Mouse (Mus musculus): ENCODE data around the gene Chl1. TPM values are rescaled to one million over a fixed set of nuclear protein-coding genes. Genes with fewer than 3 reads are reported as not detected.

Chl1 gene
- 15.3 and 16.3 TPM in 2 replicates for polyA plus RNA-seq (2015; fragmentation: Nextera tagmentation; extraction: Ambion mirVana)

DNA sequence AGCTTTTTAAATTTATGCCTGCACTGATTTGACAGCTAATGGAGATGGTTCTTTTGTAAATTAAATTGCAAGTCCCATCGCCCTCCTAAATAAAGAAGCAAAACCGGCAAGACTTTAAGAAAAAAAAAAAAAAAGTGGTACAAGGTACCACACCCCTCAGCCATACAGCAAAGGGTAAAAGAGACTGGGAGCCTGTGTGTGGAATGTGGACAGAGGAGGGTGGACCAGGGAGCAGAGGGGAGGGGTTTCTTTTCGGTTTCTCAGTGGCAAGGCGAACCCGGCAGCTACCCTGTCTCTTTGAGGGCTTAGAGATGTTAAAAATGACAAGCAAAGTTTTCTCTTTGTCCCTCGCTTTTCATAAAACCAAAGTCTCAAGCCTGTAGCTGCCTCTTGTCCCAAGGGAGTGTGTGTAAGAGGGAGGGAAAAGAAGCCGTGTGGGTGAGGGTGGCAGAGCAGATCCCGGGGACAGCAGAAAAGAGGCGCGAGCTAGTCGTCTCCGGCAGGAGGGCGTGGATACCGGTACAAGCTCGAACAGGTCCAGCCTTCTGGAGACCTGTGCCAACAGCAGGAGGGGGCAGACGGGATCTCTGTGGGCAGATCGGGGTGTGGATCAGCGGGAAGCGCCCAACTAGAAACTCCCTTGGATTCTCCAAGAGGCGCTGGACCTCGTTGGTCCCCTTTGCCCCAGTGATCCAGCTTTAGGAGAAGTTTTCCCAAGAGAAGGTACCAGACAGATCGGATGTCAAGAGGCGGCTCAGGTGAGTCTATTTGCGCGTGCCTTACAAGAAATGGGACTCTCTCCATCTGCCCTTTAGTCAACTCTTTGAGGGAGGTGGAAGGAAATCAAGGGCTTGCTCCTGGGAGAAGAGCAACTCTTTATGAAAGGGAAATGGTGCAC is at the start of gene Chl1:
TSS of gene Chl1 (plus strand) at position 195 of the 898 bp plus-strand sequence.
- H3K4me2 ChIP-seq (replicated peaks; ENCODE audit: low read depth) = peak within 1 kb of the TSS; percentile 55
- no peaks in the 10 kb centered on the region for H3K4me1 ChIP-seq (replicated peaks; ENCODE audit: control insufficient read depth, insufficient read depth)
- peak; percentile 64; the same call in 1 of the 2 replicates for ATAC-seq (ENCODE audit: low FRiP score, low TSS enrichment)
- H3K36me3 ChIP-seq (ENCODE audit: control insufficient read depth, insufficient read depth, low read length) = no peaks in the 10 kb centered on the region
- H3K4me3 ChIP-seq (ENCODE audit: low read depth, low read length) = peak within 1 kb of the TSS; percentile 39
- DNase-seq (ENCODE audit: low spot score) = peak; percentile 38
- no peak for TF ChIP-seq EP300 (optimal IDR thresholded peaks at IDR 0.05)
- no peak for TF ChIP-seq CTCF (IDR thresholded peaks at IDR 0.05; ENCODE audit: low read depth)
- no peaks in the 10 kb centered on the region for H3K9me3 ChIP-seq (ENCODE audit: control insufficient read depth, low read length)
- H3K27ac ChIP-seq (replicated peaks) = peak within 1 kb of the TSS; percentile 61; the same call in 1 of the 2 replicates
- H3K9ac ChIP-seq (ENCODE audit: low read length) = peak within 1 kb of the TSS; percentile 31; the same call in 1 of the 2 replicates
- no peaks in the 10 kb centered on the region for H3K27me3 ChIP-seq (ENCODE audit: control insufficient read depth, insufficient read depth, low read length)
- WGBS = 2% methylated on average over 25 of the region's 25 CpGs

DNA sequence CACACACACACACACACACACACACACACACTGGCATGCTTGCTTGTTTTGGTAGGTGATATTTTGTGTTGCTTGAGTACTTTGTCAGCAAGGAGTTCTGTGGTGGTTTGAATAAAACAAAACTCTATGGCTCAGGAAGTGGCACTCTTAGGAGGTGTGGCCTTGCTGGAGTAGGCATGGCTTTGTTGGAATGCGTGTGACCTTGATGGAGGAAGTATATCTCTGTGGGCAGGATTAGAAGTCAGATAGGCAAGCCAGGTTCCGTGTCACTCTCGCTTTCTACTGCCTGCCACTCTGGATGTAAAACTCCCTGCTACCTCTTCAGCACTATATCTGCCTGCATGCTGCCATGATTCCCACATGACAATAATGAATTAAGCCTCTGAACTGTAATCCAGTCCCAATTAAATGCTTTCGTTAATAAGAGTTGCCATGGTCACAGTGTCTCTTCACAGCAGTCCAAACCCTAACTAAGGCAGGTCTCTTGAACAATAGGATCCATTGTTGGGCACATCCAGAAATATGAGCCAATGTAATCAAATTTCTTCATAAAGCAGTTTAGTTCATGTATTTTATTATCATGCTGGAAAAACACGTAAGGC is 44.8 kb upstream of the Chl1 start:
- H3K9ac ChIP-seq (ENCODE audit: low read length) = no peak overlapping the region
- TF ChIP-seq EP300 (optimal IDR thresholded peaks at IDR 0.05) (no peak), CTCF (IDR thresholded peaks at IDR 0.05; ENCODE audit: low read depth) (no peak)
- H3K9me3 ChIP-seq (ENCODE audit: control insufficient read depth, low read length) = no peaks in the 10 kb centered on the region
- no peak for ATAC-seq (ENCODE audit: low FRiP score, low TSS enrichment)
- no peak overlapping the region for H3K27ac ChIP-seq (replicated peaks)
- no peak overlapping the region for H3K4me2 ChIP-seq (replicated peaks; ENCODE audit: low read depth)
- H3K27me3 ChIP-seq (ENCODE audit: control insufficient read depth, insufficient read depth, low read length) = no peaks in the 10 kb centered on the region
- H3K4me1 ChIP-seq (replicated peaks; ENCODE audit: control insufficient read depth, insufficient read depth) = no peaks in the 10 kb centered on the region
- WGBS = 66% methylated on average over 5 of the region's 5 CpGs
- H3K36me3 ChIP-seq (ENCODE audit: control insufficient read depth, insufficient read depth, low read length) = no peaks in the 10 kb centered on the region
- no peak overlapping the region for H3K4me3 ChIP-seq (ENCODE audit: low read depth, low read length)
- no peak for DNase-seq (ENCODE audit: low spot score)

DNA sequence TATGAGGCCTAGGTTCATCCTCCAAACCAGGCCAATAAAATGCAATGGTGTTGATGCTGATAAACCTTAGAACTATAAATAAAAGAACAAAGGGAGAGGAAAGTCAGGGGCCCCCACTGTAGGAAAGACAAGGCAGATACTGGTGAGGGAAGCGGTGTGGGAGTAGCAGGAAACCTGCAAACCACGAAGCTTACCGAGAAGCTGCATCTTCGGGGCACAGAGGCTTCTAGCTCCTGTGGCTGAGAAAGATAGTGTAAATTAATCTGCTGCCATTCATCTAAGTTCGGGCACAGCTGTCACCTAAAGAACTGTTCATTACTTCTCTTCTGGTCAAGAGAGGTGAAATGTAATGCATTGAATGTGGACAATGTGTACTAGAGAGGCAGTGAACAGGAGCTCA is 37.1 kb upstream of the Chl1 start:
- no peak for ATAC-seq (ENCODE audit: low FRiP score, low TSS enrichment)
- Histone ChIP-seq H3K4me1 (replicated peaks; ENCODE audit: control insufficient read depth, insufficient read depth) (no peaks in the 10 kb centered on the region), H3K4me2 (replicated peaks; ENCODE audit: low read depth) (no peak overlapping the region), H3K9ac (ENCODE audit: low read length) (no peak overlapping the region), H3K9me3 (ENCODE audit: control insufficient read depth, low read length) (no peaks in the 10 kb centered on the region), H3K27ac (replicated peaks) (no peak overlapping the region), H3K4me3 (ENCODE audit: low read depth, low read length) (no peak overlapping the region), H3K36me3 (ENCODE audit: control insufficient read depth, insufficient read depth, low read length) (no peaks in the 10 kb centered on the region), H3K27me3 (ENCODE audit: control insufficient read depth, insufficient read depth, low read length) (no peaks in the 10 kb centered on the region)
- DNase-seq (ENCODE audit: low spot score) = no peak
- 48% methylated on average over 5 of the region's 5 CpGs for WGBS
- TF ChIP-seq CTCF (IDR thresholded peaks at IDR 0.05; ENCODE audit: low read depth) (no peak), EP300 (optimal IDR thresholded peaks at IDR 0.05) (no peak)

GRCm38 (mm10) chr6:103487199-103487598 is 23.2 kb upstream of the Chl1 start:
- H3K36me3 ChIP-seq (ENCODE audit: control insufficient read depth, insufficient read depth, low read length) = no peaks in the 10 kb centered on the region
- no peak overlapping the region for H3K4me2 ChIP-seq (replicated peaks; ENCODE audit: low read depth)
- H3K27ac ChIP-seq (replicated peaks) = no peak overlapping the region
- WGBS = 85% methylated on average over 1 of the region's 1 CpGs
- no peak overlapping the region for H3K9ac ChIP-seq (ENCODE audit: low read length)
- H3K4me3 ChIP-seq (ENCODE audit: low read depth, low read length) = no peak overlapping the region
- no peak for ATAC-seq (ENCODE audit: low FRiP score, low TSS enrichment)
- no peak for DNase-seq (ENCODE audit: low spot score)
- no peak for TF ChIP-seq EP300 (optimal IDR thresholded peaks at IDR 0.05)
- TF ChIP-seq CTCF (IDR thresholded peaks at IDR 0.05; ENCODE audit: low read depth) = no peak
- H3K9me3 ChIP-seq (ENCODE audit: control insufficient read depth, low read length) = no peaks in the 10 kb centered on the region
- no peaks in the 10 kb centered on the region for H3K4me1 ChIP-seq (replicated peaks; ENCODE audit: control insufficient read depth, insufficient read depth)
- no peaks in the 10 kb centered on the region for H3K27me3 ChIP-seq (ENCODE audit: control insufficient read depth, insufficient read depth, low read length)

- Histone ChIP-seq H3K27me3 (ENCODE audit: control insufficient read depth, insufficient read depth, low read length) (no peaks in the 10 kb centered on the region), H3K4me1 (replicated peaks; ENCODE audit: control insufficient read depth, insufficient read depth) (no peaks in the 10 kb centered on the region), H3K9ac (ENCODE audit: low read length) (no peak overlapping the region), H3K4me3 (ENCODE audit: low read depth, low read length) (no peak overlapping the region), H3K27ac (replicated peaks) (no peak overlapping the region), H3K4me2 (replicated peaks; ENCODE audit: low read depth) (no peak overlapping the region), H3K9me3 (ENCODE audit: control insufficient read depth, low read length) (no peaks in the 10 kb centered on the region), H3K36me3 (ENCODE audit: control insufficient read depth, insufficient read depth, low read length) (no peaks in the 10 kb centered on the region)
- WGBS = 67% methylated on average over 4 of the region's 4 CpGs
- DNase-seq (ENCODE audit: low spot score) = no peak
- no peak for ATAC-seq (ENCODE audit: low FRiP score, low TSS enrichment)
- no peak for TF ChIP-seq EP300 (optimal IDR thresholded peaks at IDR 0.05)
- TF ChIP-seq CTCF (IDR thresholded peaks at IDR 0.05; ENCODE audit: low read depth) = no peak
These were observed 12.0 kb upstream of the Chl1 start for GRCm38 (mm10) chr6:103498404-103498803.

- DNase-seq (ENCODE audit: low spot score) (no peak), ATAC-seq (ENCODE audit: low FRiP score, low TSS enrichment) (no peak)
- Histone ChIP-seq H3K4me1 (replicated peaks; ENCODE audit: control insufficient read depth, insufficient read depth) (no peaks in the 10 kb centered on the region), H3K9ac (ENCODE audit: low read length) (no peak overlapping the region), H3K27me3 (ENCODE audit: control insufficient read depth, insufficient read depth, low read length) (no peaks in the 10 kb centered on the region), H3K27ac (replicated peaks) (no peak overlapping the region), H3K36me3 (ENCODE audit: control insufficient read depth, insufficient read depth, low read length) (no peaks in the 10 kb centered on the region), H3K9me3 (ENCODE audit: control insufficient read depth, low read length) (no peaks in the 10 kb centered on the region), H3K4me2 (replicated peaks; ENCODE audit: low read depth) (no peak overlapping the region), H3K4me3 (ENCODE audit: low read depth, low read length) (no peak overlapping the region)
- TF ChIP-seq EP300 (optimal IDR thresholded peaks at IDR 0.05) (no peak), CTCF (IDR thresholded peaks at IDR 0.05; ENCODE audit: low read depth) (no peak)
- 51% methylated on average over 3 of the region's 3 CpGs for WGBS
These were observed 6.3 kb upstream of the Chl1 start for GRCm38 (mm10) chr6:103504065-103504464.
